Mouse (Mus musculus) stomach, postnatal 0 days (tissue): ENCODE measurements around the gene Olfr643.

Source experiments
- CTCF ChIP-seq: IDR thresholded peaks from 2 replicates; pipeline ENCODE4 v1.5.1; 2016; ENCODE audit warnings: antibody characterized with exemption, low read depth, mild to moderate bottlenecking, moderate library complexity
- EP300 ChIP-seq: optimal IDR thresholded peaks from 2 replicates; pipeline ENCODE3; 2016; ENCODE audit warnings: antibody characterized with exemption

GRCm38 (mm10) chr7:104169634-104170204 is 32.5 kb upstream of the Olfr643 start:
- TF ChIP-seq CTCF (no peak), EP300 (no peak)
